Mouse (Mus musculus): ENCODE results near the gene Bnc2.

- no peak for TF ChIP-seq POLR2A (IDR thresholded peaks at IDR 0.05; ENCODE audit: borderline replicate concordance, insufficient read depth, low read length)
- no peak for TF ChIP-seq CTCF (IDR thresholded peaks at IDR 0.05; ENCODE audit: borderline replicate concordance, insufficient read depth, low read depth, low read length)
Measured at GRCm38 (mm10) chr4:84317421-84317820, 357.7 kb downstream of the Bnc2 start.

Measured in cerebellum, adult 2 months (tissue).